Mouse (Mus musculus) gastrocnemius, postnatal 14 days (tissue): Measurements from ENCODE around the gene Celf3. TPM values are rescaled to one million over a fixed set of nuclear protein-coding genes. Genes with fewer than 3 reads are reported as not detected.
A peak's percentile ranks its signal among the peaks of the same experiment; 100 is the strongest.

Experiments used
- DNase-seq: peaks from one replicate; pipeline ENCODE4 v3.0.0; 2021; ENCODE audit warnings: mixed read lengths
- intact Hi-C: fragments of 180-260 bp; cut with DNase I; formaldehyde crosslinking; loops from one replicate; pipeline ENCODE4 v1.15.1; 2025; ENCODE audit warnings: low total_unique reads
- total RNA-seq, 2 experiments: library from RNA; stranded (reverse); gene quantifications; 2 replicates each; pipeline ENCODE4 v1.2.3; 2021

The Celf3 gene
- total RNA-seq, 2 experiments from 2014 or later: not detected

GRCm38 (mm10) chr3:94477444-94477843 lies 651 bp upstream of the Celf3 start:
- DNase-seq: no peak
- intact Hi-C loops: no loop called here

- intact Hi-C loops: no loop called here
- no peak for DNase-seq
These were observed 585 bp downstream of the Celf3 start for GRCm38 (mm10) chr3:94478591-94479169.

- intact Hi-C loops: no loop called here
- no peak for DNase-seq
These were observed 1.5 kb downstream of the Celf3 start for GRCm38 (mm10) chr3:94479564-94479963.

- no peak for DNase-seq
- intact Hi-C loops: no loop called here
These were observed 2.3 kb downstream of the Celf3 start, which contains the start of gene Riiad1 for GRCm38 (mm10) chr3:94480291-94480884. Gene Riiad1 (minus strand): TSS chr3:94480341.

GRCm38 (mm10) chr3:94481429-94481828 lies 3.3 kb downstream of the Celf3 start:
- intact Hi-C loops: no loop called here
- no peak for DNase-seq

- no peak for DNase-seq
- intact Hi-C loops: no loop called here
These were observed 4.8 kb downstream of the Celf3 start for GRCm38 (mm10) chr3:94482764-94483385.

GRCm38 (mm10) chr3:94483790-94484439 lies 5.8 kb downstream of the Celf3 start:
- intact Hi-C loops: no loop called here
- DNase-seq: no peak

- intact Hi-C loops: no loop called here
These were observed 7.8 kb downstream of the Celf3 start for GRCm38 (mm10) chr3:94485922-94486321.

GRCm38 (mm10) chr3:94487581-94487980 lies 9.5 kb downstream of the Celf3 start:
- no peak for DNase-seq
- intact Hi-C loops: no loop called here

More at GRCm38 (mm10) chr3:94485922-94486321, 7.8 kb downstream of the Celf3 start:
- DNase-seq: no peak

GRCm38 (mm10) chr3:94497162-94497561 lies 19.1 kb downstream of the Celf3 start:
- no peak for DNase-seq
- intact Hi-C loops: no loop called here

GRCm38 (mm10) chr3:94502243-94502642 lies 24.1 kb downstream of the Celf3 start:
- DNase-seq: no peak
- intact Hi-C loops: loop anchor here (2.0 kb wide), 1 partner anchor 47 kb away; no protein-coding TSS in a partner anchor

GRCm38 (mm10) chr3:94506664-94507063 lies 28.6 kb downstream of the Celf3 start:
- intact Hi-C loops: no loop called here
- DNase-seq: no peak

GRCm38 (mm10) chr3:94526731-94527130 lies 48.6 kb downstream of the Celf3 start:
- no peak for DNase-seq
- intact Hi-C loops: no loop called here

GRCm38 (mm10) chr3:94533968-94534367 lies 55.9 kb downstream of the Celf3 start:
- DNase-seq: peak; percentile 28
- intact Hi-C loops: loop anchor here (10.0 kb wide), 1 partner anchor 71 kb away; no protein-coding TSS in a partner anchor

- DNase-seq: no peak
- intact Hi-C loops: loop anchor here (10.0 kb wide), 1 partner anchor 68 kb away; no protein-coding TSS in a partner anchor
These were observed 59.1 kb downstream of the Celf3 start for GRCm38 (mm10) chr3:94537187-94537586.

Other genes with a start within 250 kb of the Celf3 start
- gene Gm4778, start 214.3 kb upstream of the Celf3 start, total RNA-seq: not detected
- gene Them4, start 168.2 kb upstream of the Celf3 start, total RNA-seq: 1 to 10 TPM; 6.5 to 6.7 TPM
- under 1 TPM in 1 of 2 experiments, not detected in 1; 0.16 TPM for gene Them5, start 136.2 kb upstream of the Celf3 start, total RNA-seq
- gene C2cd4d, start 115.9 kb upstream of the Celf3 start, total RNA-seq: under 1 TPM; 0.18 to 0.31 TPM
- 10 to 100 TPM; 15.8 to 22.8 TPM for gene Rorc, start 105.5 kb upstream of the Celf3 start, total RNA-seq
- gene Lingo4, start 79.8 kb upstream of the Celf3 start, total RNA-seq: under 1 TPM; 0.06 to 0.11 TPM
- gene Tdrkh, start 65.0 kb upstream of the Celf3 start, total RNA-seq: 1 to 10 TPM; 3.5 to 4.8 TPM
- 10 to 100 TPM; 40.4 to 47.1 TPM for gene Mrpl9, start 35.0 kb upstream of the Celf3 start, total RNA-seq
- not detected for gene Oaz3, start 34.4 kb upstream of the Celf3 start, total RNA-seq
- 1 to 10 TPM; 3.0 to 3.8 TPM for gene Riiad1, start 2.0 kb downstream of the Celf3 start, total RNA-seq
- gene Snx27, start 104.4 kb downstream of the Celf3 start, total RNA-seq: 10 to 100 TPM; 23.8 to 25.1 TPM
- not detected for gene Gm10972, start 164.8 kb downstream of the Celf3 start, total RNA-seq
- 1 to 10 TPM in 1 of 2 experiments, under 1 TPM in 1; 0.98 to 1.4 TPM for gene Tuft1, start 180.6 kb downstream of the Celf3 start, total RNA-seq
- 1 to 10 TPM in 1 of 2 experiments, under 1 TPM in 1; 0.78 to 1.7 TPM for gene Selenbp2, start 215.3 kb downstream of the Celf3 start, total RNA-seq